Mouse (Mus musculus): ENCODE data around the gene Blm.

The Blm gene

GRCm38 (mm10) chr7:80535009-80535744 lies at the start of gene Blm:
TSS of gene Blm (minus strand) at chr7:80535119.
- DNase-seq (ENCODE audit: low spot score in 2 of 2) = peak; percentile 97 to 98

DNA sequence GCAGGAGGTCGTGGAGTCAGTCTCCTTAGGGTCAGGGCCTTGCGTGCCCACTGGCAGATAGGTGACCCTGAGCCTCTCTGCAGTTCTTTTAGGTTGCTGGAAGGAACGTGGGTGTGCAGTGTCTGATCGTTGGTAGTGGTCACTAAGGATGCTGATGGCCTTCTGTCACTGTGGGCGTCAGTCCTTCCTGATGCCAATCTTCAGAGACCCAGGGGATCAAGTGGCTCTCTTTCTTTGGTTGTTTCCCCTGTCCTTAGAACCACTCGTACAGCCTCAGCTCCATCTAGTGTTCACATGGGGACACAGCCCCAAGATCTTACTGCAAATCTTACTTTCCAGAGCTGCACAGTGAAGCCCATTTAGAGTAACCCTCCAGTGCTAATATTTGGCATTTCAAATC lies 49.1 kb upstream of the Blm start:
- peak; percentile 56 to 68 for DNase-seq (ENCODE audit: low spot score in 2 of 2)

GRCm38 (mm10) chr7:80582821-80583451 lies 48.0 kb upstream of the Blm start:
- DNase-seq (ENCODE audit: low spot score in 2 of 2) = peak; percentile 49 to 56

DNA sequence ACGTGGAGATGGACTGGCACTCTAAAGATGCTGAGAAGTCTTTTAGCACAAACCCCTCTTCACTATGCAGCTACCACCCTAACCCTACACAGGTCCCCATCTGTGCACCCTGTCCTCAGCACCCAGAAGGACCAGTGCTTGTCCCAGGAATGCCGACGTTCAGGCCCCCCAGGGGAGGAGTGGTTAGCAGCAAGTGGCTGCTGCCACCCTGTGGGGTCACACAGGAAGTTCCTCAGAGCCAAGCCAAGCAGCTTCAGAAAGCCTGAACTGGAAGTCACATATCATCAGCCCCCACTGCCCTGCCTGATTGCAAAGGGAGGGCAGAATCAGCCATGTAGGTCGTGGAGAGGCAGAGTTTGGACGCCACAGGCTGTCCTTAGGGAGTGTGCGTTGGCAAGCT lies 45.4 kb upstream of the Blm start:
- DNase-seq (ENCODE audit: low spot score in 2 of 2) = peak; percentile 48 to 49

DNA sequence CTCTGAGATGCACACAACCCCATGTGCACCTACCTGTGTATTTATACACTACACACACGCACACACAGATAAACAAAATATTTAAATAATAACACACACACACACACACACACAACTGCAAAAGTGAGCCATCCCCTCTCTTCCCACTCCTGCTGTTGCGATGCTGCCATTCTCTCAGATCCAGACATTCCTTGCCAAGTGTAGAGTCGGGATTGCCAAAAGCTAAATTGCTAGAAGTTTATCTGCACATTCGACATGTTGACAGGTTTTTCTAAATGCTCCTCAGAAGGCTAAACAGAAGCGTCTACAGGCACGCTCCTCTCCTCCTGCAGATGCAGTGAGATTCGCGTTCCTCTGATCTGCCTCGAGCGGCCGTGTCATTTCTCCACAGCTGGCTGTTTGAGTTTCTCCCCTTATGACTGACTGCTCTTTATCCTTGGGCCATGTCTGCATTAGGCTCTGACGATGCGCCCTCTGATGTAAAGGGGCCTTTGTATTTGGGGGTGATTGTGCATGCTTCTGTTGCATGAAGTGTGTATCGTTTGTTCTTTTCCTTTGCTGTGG lies 42.6 kb upstream of the Blm start:
- DNase-seq (ENCODE audit: low spot score in 2 of 2) = no peak

GRCm38 (mm10) chr7:80576626-80577025 lies 41.7 kb upstream of the Blm start:
- peak; percentile 48 to 58 for DNase-seq (ENCODE audit: low spot score in 2 of 2)

- DNase-seq (ENCODE audit: low spot score in 2 of 2) = peak; percentile 64 to 68
These were observed 40.8 kb upstream of the Blm start for GRCm38 (mm10) chr7:80575750-80576149.

DNA sequence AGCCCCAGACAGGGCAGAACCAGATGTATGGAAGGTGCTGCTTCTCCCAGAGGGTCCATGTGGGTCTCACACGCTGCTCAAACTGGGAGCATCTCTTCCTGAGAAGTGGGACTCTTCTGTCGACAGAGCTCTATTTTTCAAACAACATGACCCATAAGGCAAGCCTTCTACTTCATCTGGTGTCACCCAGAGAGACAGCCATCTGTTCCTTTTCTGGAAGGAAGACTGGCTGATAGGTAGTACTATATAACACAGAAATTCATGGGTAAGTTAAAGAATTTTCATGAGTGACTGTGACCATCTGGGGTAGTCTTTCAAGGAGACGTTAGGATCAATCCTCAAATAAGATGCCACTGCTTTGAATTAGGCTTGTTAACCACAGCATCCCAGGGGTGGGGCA lies 38.2 kb upstream of the Blm start:
- no peak for DNase-seq (ENCODE audit: low spot score in 2 of 2)

DNA sequence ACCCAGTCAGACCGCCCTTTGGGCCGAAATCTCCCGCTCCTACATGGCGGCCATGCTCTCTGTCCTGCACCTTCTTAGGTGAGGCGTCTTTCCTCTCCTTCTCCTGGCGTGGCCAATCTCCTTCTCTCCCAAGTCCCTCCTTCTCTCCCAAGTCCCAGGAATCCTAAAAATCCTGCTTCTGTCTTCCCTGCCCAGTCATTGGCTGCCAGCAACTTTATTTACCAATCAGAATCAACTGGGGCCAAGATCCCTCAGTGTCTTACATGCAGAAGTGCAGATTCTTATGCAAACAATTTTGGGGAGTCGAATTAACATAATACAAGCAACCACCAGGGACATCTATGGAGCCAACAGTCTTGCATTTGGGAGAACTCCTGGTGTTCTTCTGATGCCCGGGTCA lies 33.1 kb upstream of the Blm start:
- no peak for DNase-seq (ENCODE audit: low spot score in 2 of 2)

DNA sequence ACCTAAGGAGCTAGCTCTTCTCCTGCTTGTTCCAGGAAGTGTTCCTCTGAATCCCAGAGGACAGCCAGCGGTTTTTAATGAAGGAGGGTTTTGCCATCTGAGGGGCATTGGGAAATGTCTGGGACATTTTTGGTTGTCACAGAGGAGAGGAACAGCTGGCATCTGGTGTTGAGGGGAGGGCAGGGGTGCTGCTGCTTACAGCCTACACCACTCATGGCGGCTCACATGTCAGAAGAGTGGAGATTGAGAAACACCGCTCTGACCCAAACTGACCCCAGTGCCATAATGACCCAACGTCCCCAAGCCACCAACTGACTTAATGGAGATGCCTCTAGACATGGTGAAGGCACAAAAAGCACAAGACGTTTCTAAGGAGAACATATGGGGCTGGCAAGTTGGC lies 27.0 kb upstream of the Blm start:
- no peak for DNase-seq (ENCODE audit: low spot score in 2 of 2)

DNA sequence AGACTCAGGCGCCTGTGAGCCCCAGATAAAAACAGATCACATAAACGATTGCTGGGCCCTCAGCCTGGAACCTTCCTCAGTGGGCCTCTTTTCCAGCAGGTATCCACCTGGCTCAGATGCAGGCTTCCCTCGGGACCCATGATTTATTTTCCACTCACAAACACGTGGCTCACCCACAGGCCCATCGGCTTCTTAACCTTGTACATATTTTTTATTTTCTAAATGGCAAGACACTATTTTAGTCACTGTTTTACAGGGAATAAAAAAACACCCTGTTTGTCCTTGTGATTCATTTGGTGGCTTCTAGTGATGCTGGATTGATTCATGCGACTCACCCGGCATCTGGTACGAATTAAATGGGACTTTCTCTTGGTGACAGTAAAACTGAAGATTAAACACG lies 26.4 kb upstream of the Blm start:
- no peak for DNase-seq (ENCODE audit: low spot score in 2 of 2)

DNA sequence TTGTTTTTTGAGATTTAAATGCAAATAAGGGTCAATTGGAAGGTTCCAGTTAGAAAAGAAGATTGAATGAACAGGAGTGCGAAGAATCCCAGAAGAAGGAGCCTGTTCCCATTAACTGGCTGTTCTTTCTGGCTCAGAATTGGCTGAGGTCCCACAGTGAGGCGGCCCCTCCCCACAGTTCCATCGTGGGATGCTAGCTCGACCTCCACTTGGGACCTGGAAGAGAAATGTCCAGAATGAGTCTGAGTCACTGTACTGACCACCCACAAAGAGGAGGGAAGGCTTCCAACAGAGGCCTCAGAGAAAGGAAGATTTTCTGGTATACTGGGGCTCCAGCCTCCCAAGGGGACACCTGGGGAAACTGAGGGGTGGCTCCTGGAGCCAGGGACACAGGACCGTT lies 23.7 kb upstream of the Blm start:
- DNase-seq (ENCODE audit: low spot score in 2 of 2) = no peak

GRCm38 (mm10) chr7:80558101-80558500 lies 23.2 kb upstream of the Blm start:
- DNase-seq (ENCODE audit: low spot score in 2 of 2) = no peak

GRCm38 (mm10) chr7:80557161-80557560 lies 22.2 kb upstream of the Blm start:
- DNase-seq (ENCODE audit: low spot score in 2 of 2) = no peak

- DNase-seq (ENCODE audit: low spot score in 2 of 2) = no peak
These were observed 21.2 kb upstream of the Blm start for GRCm38 (mm10) chr7:80556166-80556565.

- peak; percentile 20 to 30 for DNase-seq (ENCODE audit: low spot score in 2 of 2)
These were observed 20.2 kb upstream of the Blm start for GRCm38 (mm10) chr7:80555146-80555545.

DNA sequence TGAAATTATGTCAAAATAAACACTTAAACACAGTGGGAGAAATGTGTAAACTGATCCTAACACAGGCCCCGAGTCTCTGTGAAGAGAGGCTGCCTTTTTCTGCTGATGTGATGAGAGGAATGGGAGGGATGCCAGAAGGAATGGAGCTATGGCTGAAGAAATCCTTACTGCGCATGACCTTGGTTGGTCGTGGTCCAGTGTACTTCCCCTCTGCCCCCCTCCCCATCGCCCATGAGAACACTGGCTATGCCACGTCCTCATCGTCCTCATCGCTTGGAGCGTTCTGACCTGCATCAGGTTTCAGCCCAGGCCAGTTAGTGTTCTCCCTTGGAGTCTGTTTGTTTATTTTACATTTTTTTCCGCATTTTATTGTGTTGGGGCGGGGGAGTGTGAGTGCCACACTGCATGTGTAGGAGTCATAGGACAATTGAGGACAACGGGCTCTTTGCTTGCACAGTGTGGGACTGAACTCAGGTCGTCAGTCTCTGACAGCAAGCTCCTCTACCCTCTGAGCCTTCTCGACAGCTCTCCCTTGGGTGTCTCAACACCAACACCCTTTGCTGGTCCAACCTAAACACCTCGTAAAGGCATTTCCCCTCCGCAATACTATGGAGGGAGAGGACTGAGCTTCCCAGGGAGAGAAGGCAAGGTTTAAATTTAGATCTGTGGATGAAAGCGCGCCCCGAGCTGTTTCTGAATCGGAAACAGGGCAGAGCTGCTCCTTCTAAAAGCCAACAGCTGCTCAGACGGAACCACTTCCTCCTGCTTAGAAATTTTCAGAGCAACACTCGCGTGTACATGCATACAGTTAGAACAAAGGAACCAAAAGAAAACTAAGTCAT lies 19.5 kb upstream of the Blm start:
- peak; percentile 67 to 69 for DNase-seq (ENCODE audit: low spot score in 2 of 2)

DNA sequence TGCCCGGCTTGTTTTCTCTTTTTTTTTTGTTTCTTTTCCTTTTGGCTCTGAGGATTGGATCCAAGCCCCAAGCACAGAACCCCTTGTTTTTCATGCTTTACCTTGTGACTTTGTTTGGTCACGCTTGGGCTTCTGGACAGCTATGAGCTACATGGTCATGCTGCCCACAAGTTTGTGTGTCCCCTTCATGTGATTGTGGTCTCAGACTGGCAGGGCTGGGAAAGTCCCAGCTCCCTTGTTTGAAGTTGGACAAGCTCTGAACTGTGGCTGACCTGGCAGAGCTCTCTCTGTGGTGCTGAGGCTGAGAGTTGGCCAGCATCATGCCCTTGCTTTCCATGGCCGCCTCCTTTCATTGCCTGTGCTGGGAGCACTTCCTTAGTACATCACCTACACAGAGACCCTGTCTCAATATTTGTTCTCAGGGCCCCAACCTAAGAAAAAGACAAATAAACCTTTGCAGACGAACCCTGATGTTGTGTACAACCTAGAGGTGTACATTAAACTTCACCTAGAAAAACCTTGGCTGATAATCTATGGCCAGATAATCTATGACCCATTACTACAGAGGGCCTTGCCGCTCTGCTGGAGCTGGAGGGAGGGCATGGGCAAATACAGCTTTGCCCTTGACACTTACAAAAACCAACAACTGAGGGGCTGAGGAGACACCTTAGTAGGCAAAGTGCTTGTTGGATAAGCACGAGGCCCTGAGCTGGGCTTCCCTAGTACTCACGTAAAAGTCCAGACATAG lies 13.8 kb upstream of the Blm start:
- DNase-seq (ENCODE audit: low spot score in 2 of 2) = no peak

- DNase-seq (ENCODE audit: low spot score in 2 of 2) = no peak
These were observed 7.4 kb upstream of the Blm start for GRCm38 (mm10) chr7:80542139-80542831.

- DNase-seq (ENCODE audit: low spot score in 2 of 2) = no peak
These were observed 4.7 kb upstream of the Blm start for GRCm38 (mm10) chr7:80539581-80539980.

All from spleen, postnatal 36 days (tissue).